Mouse (Mus musculus) embryonic fibroblast, embryonic 13.5 days (primary cell): ENCODE measurements around the gene Hcn1. TPM values are rescaled to one million over a fixed set of nuclear protein-coding genes. Genes with fewer than 3 reads are reported as not detected.

ENCODE experiments used
- H3K27ac ChIP-seq: 2 replicates; pipeline ENCODE4 v1.5.1; 2012; ENCODE audit warnings: low read length, control low read depth, inconsistent platforms; ENCODE audit not compliant: insufficient read depth
- H3K4me1 ChIP-seq: 2 replicates; pipeline ENCODE4 v1.6.1; 2011; ENCODE audit warnings: low read length; ENCODE audit not compliant: control insufficient read depth, insufficient read depth
- H3K4me3 ChIP-seq: 2 replicates; pipeline ENCODE4 v1.5.1; 2011; ENCODE audit warnings: mild to moderate bottlenecking, control low read depth, low read length; ENCODE audit not compliant: insufficient read depth
- CTCF ChIP-seq: IDR thresholded peaks from 2 replicates; pipeline ENCODE4 v1.5.1; 2011; ENCODE audit warnings: mild to moderate bottlenecking, control low read depth, low read length, moderate library complexity, borderline replicate concordance; ENCODE audit not compliant: insufficient read depth
- POLR2A ChIP-seq: IDR thresholded peaks from 2 replicates; pipeline ENCODE4 v1.6.1; 2011; ENCODE audit warnings: low read depth, mild to moderate bottlenecking, control low read depth, low read length, moderate library complexity
- polyA plus RNA-seq: library from polyadenylated mRNA; stranded (reverse); fragments of >200 nt; gene quantifications from 2 replicates; pipeline ENCODE4 v1.2.4, GENCODE M21; 2011; ENCODE audit warnings: low read depth; ENCODE audit not compliant: missing spikeins, insufficient read length

Hcn1 gene
- polyA plus RNA-seq, 1 experiment: 1.6 TPM

GRCm38 (mm10) chr13:117851954-117852710 lies 250.0 kb downstream of the Hcn1 start:
- H3K4me1 ChIP-seq: no peaks in the 10 kb centered on the region
- TF ChIP-seq CTCF (no peak), POLR2A (no peak)
- H3K27ac ChIP-seq: no peak overlapping the region
- no peak overlapping the region for H3K4me3 ChIP-seq

- TF ChIP-seq POLR2A (no peak), CTCF (no peak)
- H3K27ac ChIP-seq: no peak overlapping the region
- H3K4me3 ChIP-seq: no peak overlapping the region
Observed at GRCm38 (mm10) chr13:117852711-117853051, 250.6 kb downstream of the Hcn1 start.

GRCm38 (mm10) chr13:117858416-117858815 lies 256.3 kb downstream of the Hcn1 start:
- Histone ChIP-seq H3K27ac (no peak overlapping the region), H3K4me1 (no peaks in the 10 kb centered on the region), H3K4me3 (no peak overlapping the region)
- no peak for TF ChIP-seq CTCF
- TF ChIP-seq POLR2A: no peak

More at GRCm38 (mm10) chr13:117852711-117853051, 250.6 kb downstream of the Hcn1 start:
- no peaks in the 10 kb centered on the region for H3K4me1 ChIP-seq

- Histone ChIP-seq H3K4me1 (no peaks in the 10 kb centered on the region), H3K4me3 (no peak overlapping the region), H3K27ac (no peak overlapping the region)
- TF ChIP-seq POLR2A: no peak
- TF ChIP-seq CTCF: no peak
Observed at GRCm38 (mm10) chr13:117877787-117878186, 275.7 kb downstream of the Hcn1 start.

- Histone ChIP-seq H3K4me1 (no peaks in the 10 kb centered on the region), H3K27ac (no peak overlapping the region), H3K4me3 (no peak overlapping the region)
- TF ChIP-seq CTCF: no peak
- TF ChIP-seq POLR2A: no peak
Observed at GRCm38 (mm10) chr13:117880471-117881225, 278.5 kb downstream of the Hcn1 start.

GRCm38 (mm10) chr13:117892076-117892475 lies 290.0 kb downstream of the Hcn1 start:
- no peak overlapping the region for H3K4me3 ChIP-seq
- no peak for TF ChIP-seq CTCF
- no peak for TF ChIP-seq POLR2A
- no peaks in the 10 kb centered on the region for H3K4me1 ChIP-seq
- no peak overlapping the region for H3K27ac ChIP-seq

- no peak overlapping the region for H3K4me3 ChIP-seq
- H3K4me1 ChIP-seq: no peaks in the 10 kb centered on the region
- no peak overlapping the region for H3K27ac ChIP-seq
- no peak for TF ChIP-seq CTCF
- no peak for TF ChIP-seq POLR2A
Observed at GRCm38 (mm10) chr13:117898052-117898451, 295.9 kb downstream of the Hcn1 start.

- H3K27ac ChIP-seq: no peak overlapping the region
- no peaks in the 10 kb centered on the region for H3K4me1 ChIP-seq
- TF ChIP-seq POLR2A: no peak
- no peak for TF ChIP-seq CTCF
- no peak overlapping the region for H3K4me3 ChIP-seq
Observed at GRCm38 (mm10) chr13:117907801-117908200, 305.7 kb downstream of the Hcn1 start.

GRCm38 (mm10) chr13:117929734-117930133 lies 327.6 kb downstream of the Hcn1 start:
- TF ChIP-seq POLR2A: no peak
- TF ChIP-seq CTCF: no peak
- no peaks in the 10 kb centered on the region for H3K4me1 ChIP-seq
- H3K4me3 ChIP-seq: no peak overlapping the region
- no peak overlapping the region for H3K27ac ChIP-seq

- Histone ChIP-seq H3K27ac (no peak overlapping the region), H3K4me3 (no peak overlapping the region), H3K4me1 (no peaks in the 10 kb centered on the region)
- TF ChIP-seq POLR2A (no peak), CTCF (no peak)
Observed at GRCm38 (mm10) chr13:117931746-117932145, 329.6 kb downstream of the Hcn1 start.
